Mouse (Mus musculus) neural tube, embryonic 13.5 days (tissue): ENCODE data around the gene Lrpprc. TPM values are rescaled to one million over a fixed set of nuclear protein-coding genes. Genes with fewer than 3 reads are reported as not detected.
A peak's percentile ranks its signal among the peaks of the same experiment; 100 is the strongest.
"Not testable (repeated sequence)": the region's sequence is repeated elsewhere in the genome, so short reads cannot be mapped to it uniquely, and the experiment has no call there.

Experiments used
- ATAC-seq: fragments of 200-750 bp; cut with Nextera tagmentation; 2 replicates; pipeline ENCODE4 v1.8.0; 2017; ENCODE audit warnings: low read depth, mild to moderate bottlenecking, moderate TSS enrichment, moderate library complexity
- H3K27ac ChIP-seq: fragments of 300-500 bp; sonication (generic); replicated peaks from 2 replicates; pipeline ENCODE4 v1.5.1; 2015; ENCODE audit warnings: moderate library complexity, mild to moderate bottlenecking, inconsistent platforms
- H3K27me3 ChIP-seq: fragments of 300-500 bp; sonication (generic); 2 replicates; pipeline ENCODE4 v1.6.1; 2015; ENCODE audit warnings: mild to moderate bottlenecking, inconsistent platforms
- H3K36me3 ChIP-seq: fragments of 300-500 bp; sonication (generic); 2 replicates; pipeline ENCODE4 v1.6.1; 2015; ENCODE audit warnings: mild to moderate bottlenecking, inconsistent platforms
- H3K4me1 ChIP-seq: fragments of 300-500 bp; sonication (generic); replicated peaks from 2 replicates; pipeline ENCODE4 v1.6.1; 2015; ENCODE audit warnings: inconsistent platforms
- H3K4me2 ChIP-seq: fragments of 300-500 bp; sonication (generic); 2 replicates; pipeline ENCODE4 v1.6.1; 2015; ENCODE audit warnings: inconsistent platforms, mild to moderate bottlenecking, moderate library complexity
- H3K4me3 ChIP-seq: fragments of 300-500 bp; sonication (generic); 2 replicates; pipeline ENCODE4 v1.5.1; 2015; ENCODE audit warnings: mild to moderate bottlenecking, inconsistent platforms
- H3K9ac ChIP-seq: fragments of 300-500 bp; sonication (generic); 2 replicates; pipeline ENCODE4 v1.6.1; 2015; ENCODE audit warnings: moderate library complexity, mild to moderate bottlenecking, inconsistent platforms
- H3K9me3 ChIP-seq: fragments of 300-500 bp; sonication (generic); 2 replicates; pipeline ENCODE4 v1.6.1; 2016; ENCODE audit warnings: inconsistent platforms
- WGBS: fragments of 180-500 bp; shearing (Covaris S2); methylation state at CpG from one replicate; pipeline ENCODE4 v1.1.7; 2015; 5-methylcytosine and 5-hydroxymethylcytosine counted together
- polyA plus RNA-seq: library from polyadenylated mRNA; unstranded; fragments of >200 nt; fragmentation: Nextera tagmentation; extraction: Ambion mirVana; gene quantifications from 2 replicates; pipeline ENCODE4 v1.2.1, GENCODE M21; 2015

The Lrpprc gene
- polyA plus RNA-seq = 42.6 and 48.2 TPM in 2 replicates

- ATAC-seq = peak; percentile 99
- H3K27ac ChIP-seq = peak within 1 kb of the TSS; percentile 88
Measured at GRCm38 (mm10) chr17:84790447-84791098, at the start of gene Lrpprc. Lrpprc (minus strand) TSS chr17:84790789.

GRCm38 (mm10) chr17:84837780-84838179 is 47.2 kb upstream of the Lrpprc start:
- no peak overlapping the region for H3K4me2 ChIP-seq
- no peaks in the 10 kb centered on the region for H3K4me1 ChIP-seq
- ATAC-seq = peak; percentile 67
- 3% methylated on average over 3 of the region's 3 CpGs for WGBS
- peaks cover 5% of the 10 kb centered on the region; the same call in 1 of the 2 replicates for H3K27me3 ChIP-seq
- H3K27ac ChIP-seq = no peak overlapping the region
- H3K36me3 ChIP-seq = no peaks in the 10 kb centered on the region
- H3K4me3 ChIP-seq = no peak overlapping the region
- H3K9ac ChIP-seq = no peak overlapping the region
- H3K9me3 ChIP-seq = no peaks in the 10 kb centered on the region

More at GRCm38 (mm10) chr17:84790447-84791098, at the start of gene Lrpprc:
- no peaks in the 10 kb centered on the region for H3K36me3 ChIP-seq
- H3K9ac ChIP-seq = peak within 1 kb of the TSS; percentile 94
- no peaks in the 10 kb centered on the region for H3K9me3 ChIP-seq
- H3K4me1 ChIP-seq = peaks cover 29% of the 10 kb centered on the region
- WGBS = under 1% methylated on average over 51 of the region's 51 CpGs
- H3K4me3 ChIP-seq = peak within 1 kb of the TSS; percentile 99
- H3K4me2 ChIP-seq = peak within 1 kb of the TSS; percentile 95
- no peaks in the 10 kb centered on the region for H3K27me3 ChIP-seq

- Histone ChIP-seq H3K4me3 (no peak overlapping the region), H3K9me3 (no peaks in the 10 kb centered on the region), H3K27me3 (peaks cover 5% of the 10 kb centered on the region), H3K27ac (no peak overlapping the region), H3K4me1 (no peaks in the 10 kb centered on the region), H3K4me2 (no peak overlapping the region), H3K36me3 (no peaks in the 10 kb centered on the region), H3K9ac (no peak overlapping the region)
- no peak for ATAC-seq
- WGBS = 83% methylated on average over 9 of the region's 9 CpGs
Measured at GRCm38 (mm10) chr17:84835249-84835648, 44.7 kb upstream of the Lrpprc start.

- Histone ChIP-seq H3K4me1 (no peaks in the 10 kb centered on the region), H3K27ac (no peak overlapping the region), H3K27me3 (no peaks in the 10 kb centered on the region; the same call in 1 of the 2 replicates), H3K4me3 (no peak overlapping the region), H3K9ac (no peak overlapping the region), H3K9me3 (no peaks in the 10 kb centered on the region), H3K4me2 (no peak overlapping the region), H3K36me3 (no peaks in the 10 kb centered on the region)
- no peak for ATAC-seq
- WGBS = 64% methylated on average over 8 of the region's 8 CpGs
Measured at GRCm38 (mm10) chr17:84832346-84832745, 41.8 kb upstream of the Lrpprc start.

- 92% methylated on average over 6 of the region's 6 CpGs for WGBS
- Histone ChIP-seq H3K9ac (no peak overlapping the region), H3K27ac (no peak overlapping the region), H3K4me1 (no peaks in the 10 kb centered on the region), H3K9me3 (no peaks in the 10 kb centered on the region), H3K27me3 (no peaks in the 10 kb centered on the region; the same call in 1 of the 2 replicates), H3K4me3 (no peak overlapping the region), H3K36me3 (no peaks in the 10 kb centered on the region), H3K4me2 (no peak overlapping the region)
- no peak for ATAC-seq
Measured at GRCm38 (mm10) chr17:84828301-84828700, 37.7 kb upstream of the Lrpprc start.

- Histone ChIP-seq H3K4me2 (no peak overlapping the region), H3K9ac (no peak overlapping the region), H3K36me3 (no peaks in the 10 kb centered on the region), H3K27ac (no peak overlapping the region), H3K4me1 (0 out of 2 replicates have a peak, but pooled peaks cover 6% of the 10 kb centered on the region), H3K9me3 (no peaks in the 10 kb centered on the region), H3K4me3 (no peak overlapping the region), H3K27me3 (no peaks in the 10 kb centered on the region)
- no peak for ATAC-seq
- WGBS = 15% methylated on average over 4 of the region's 4 CpGs
Measured at GRCm38 (mm10) chr17:84820603-84821002, 30.0 kb upstream of the Lrpprc start.

GRCm38 (mm10) chr17:84818390-84818789 is 27.8 kb upstream of the Lrpprc start:
- no peak for ATAC-seq
- H3K27ac ChIP-seq = no peak overlapping the region

GRCm38 (mm10) chr17:84816014-84816461 is 25.4 kb upstream of the Lrpprc start:
- Histone ChIP-seq H3K4me1 (0 out of 2 replicates have a peak, but pooled peaks cover 9% of the 10 kb centered on the region), H3K9ac (no peak overlapping the region), H3K4me2 (no peak overlapping the region), H3K27ac (no peak overlapping the region), H3K36me3 (no peaks in the 10 kb centered on the region), H3K27me3 (no peaks in the 10 kb centered on the region), H3K4me3 (no peak overlapping the region), H3K9me3 (no peaks in the 10 kb centered on the region)
- ATAC-seq = no peak
- WGBS = 61% methylated on average over 9 of the region's 9 CpGs

More at GRCm38 (mm10) chr17:84818390-84818789, 27.8 kb upstream of the Lrpprc start:
- Histone ChIP-seq H3K9me3 (no peaks in the 10 kb centered on the region), H3K27me3 (no peaks in the 10 kb centered on the region), H3K36me3 (no peaks in the 10 kb centered on the region), H3K4me1 (0 out of 2 replicates have a peak, but pooled peaks cover 9% of the 10 kb centered on the region), H3K9ac (no peak overlapping the region), H3K4me3 (no peak overlapping the region), H3K4me2 (no peak overlapping the region)
- WGBS = 89% methylated on average over 5 of the region's 5 CpGs

GRCm38 (mm10) chr17:84814905-84815304 is 24.3 kb upstream of the Lrpprc start:
- Histone ChIP-seq H3K4me1 (0 out of 2 replicates have a peak, but pooled peaks cover 9% of the 10 kb centered on the region), H3K36me3 (no peaks in the 10 kb centered on the region), H3K27me3 (no peaks in the 10 kb centered on the region), H3K27ac (no peak overlapping the region), H3K9me3 (no peaks in the 10 kb centered on the region), H3K9ac (no peak overlapping the region), H3K4me2 (no peak overlapping the region), H3K4me3 (no peak overlapping the region)
- 72% methylated on average over 7 of the region's 7 CpGs for WGBS
- ATAC-seq = no peak

GRCm38 (mm10) chr17:84814192-84814591 is 23.6 kb upstream of the Lrpprc start:
- H3K9me3 ChIP-seq, ATAC-seq, H3K4me1 ChIP-seq, H3K27ac ChIP-seq, H3K27me3 ChIP-seq, H3K4me2 ChIP-seq, H3K36me3 ChIP-seq, H3K4me3 ChIP-seq, H3K9ac ChIP-seq: not testable (repeated sequence)
- 87% methylated on average over 14 of the region's 14 CpGs for WGBS

- Histone ChIP-seq H3K4me3 (no peak overlapping the region; the same call in 1 of the 2 replicates), H3K27ac (no peak overlapping the region), H3K4me2 (no peak overlapping the region; the same call in 1 of the 2 replicates), H3K4me1 (peaks cover 29% of the 10 kb centered on the region), H3K27me3 (no peaks in the 10 kb centered on the region), H3K9ac (no peak overlapping the region), H3K9me3 (no peaks in the 10 kb centered on the region), H3K36me3 (no peaks in the 10 kb centered on the region)
- WGBS = 74% methylated on average over 5 of the region's 5 CpGs
- no peak for ATAC-seq
Measured at GRCm38 (mm10) chr17:84792006-84792405, 1.4 kb upstream of the Lrpprc start.

- Histone ChIP-seq H3K4me3 (peak overlapping the region; percentile 99), H3K36me3 (no peaks in the 10 kb centered on the region), H3K27ac (peak overlapping the region; percentile 88), H3K27me3 (no peaks in the 10 kb centered on the region), H3K4me2 (peak overlapping the region; percentile 95), H3K4me1 (peaks cover 29% of the 10 kb centered on the region), H3K9me3 (no peaks in the 10 kb centered on the region), H3K9ac (peak overlapping the region; percentile 94)
- ATAC-seq = peak; percentile 42
- WGBS = 3% methylated on average over 8 of the region's 8 CpGs
Measured at GRCm38 (mm10) chr17:84791156-84791555, 567 bp upstream of the Lrpprc start.
